Comparison of ENCODE assay signal across 23 mouse cellular contexts in the genomic region with DNA sequence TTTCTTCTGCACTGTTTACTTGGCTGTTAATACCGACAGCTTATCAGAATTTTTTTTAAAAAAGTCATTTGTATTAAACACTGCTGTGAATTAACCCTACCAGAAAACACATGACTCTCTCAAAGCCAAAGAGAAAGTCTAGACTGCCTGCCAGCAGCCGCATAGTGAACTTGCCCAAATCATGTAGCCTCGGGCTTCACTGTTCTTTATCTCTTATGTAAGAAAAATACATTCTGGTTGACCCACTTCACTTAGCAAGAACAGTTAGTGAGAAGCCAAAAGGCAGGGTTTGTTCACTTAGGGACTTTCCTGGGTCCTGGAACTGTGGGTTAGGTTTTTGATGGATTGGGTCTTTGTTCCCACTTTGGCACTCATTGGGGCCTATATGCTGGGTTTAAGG. TPM values are rescaled to one million over a fixed set of nuclear protein-coding genes. Genes with fewer than 3 reads are reported as not detected.
"Had no signal": no experiment of that assay in that cellular context is flagged by ENCODE, and none has a peak within 500 bp of the region (broad histone marks: within the 10 kb centered on the region; RNA-seq: fewer than 3 reads in every experiment).

No protein-coding gene starts in this region.

- H3K9ac ChIP-seq: liver, embryonic 14.5 days; lung, embryonic 14.5 days; midbrain, embryonic 12.5 days; midbrain, embryonic 15.5 days; neural tube, embryonic 12.5 days; stomach, embryonic 15.5 days had no signal

- H3K27me3 ChIP-seq: midbrain, embryonic 12.5 days; midbrain, embryonic 15.5 days; neural tube, embryonic 12.5 days; stomach, embryonic 15.5 days had no signal

- ATAC-seq: midbrain, embryonic 15.5 days had no signal

- DNase-seq: lung, adult 18-20 months; lung, embryonic 14.5 days; lung, postnatal 10 days; lung, postnatal 4 days; retina, postnatal 1 day; right cerebral cortex, adult 18-20 months; right cerebral cortex, postnatal 25 days; right cerebral cortex, postnatal 4 days; spleen, adult 18-20 months; thymus, adult 2 months; thymus, postnatal 25 days had no signal

- H3K4me3 ChIP-seq: midbrain, embryonic 10.5 days; midbrain, embryonic 12.5 days; midbrain, embryonic 15.5 days; neural tube, embryonic 12.5 days; stomach, embryonic 15.5 days had no signal

- H3K27ac ChIP-seq: liver, embryonic 14.5 days; midbrain, embryonic 10.5 days; midbrain, embryonic 12.5 days; midbrain, embryonic 15.5 days; neural tube, embryonic 12.5 days; stomach, embryonic 15.5 days; stomach, postnatal 0 days had no signal

- H3K4me2 ChIP-seq: lung, embryonic 14.5 days; midbrain, embryonic 12.5 days; midbrain, embryonic 15.5 days; neural tube, embryonic 12.5 days; stomach, embryonic 15.5 days had no signal

- H3K4me1 ChIP-seq: midbrain, embryonic 15.5 days had no signal

- H3K36me3 ChIP-seq: midbrain, embryonic 10.5 days; midbrain, embryonic 12.5 days; midbrain, embryonic 15.5 days; neural tube, embryonic 12.5 days; stomach, embryonic 15.5 days had no signal

- H3K9me3 ChIP-seq: midbrain, embryonic 10.5 days; midbrain, embryonic 12.5 days; midbrain, embryonic 15.5 days; neural tube, embryonic 12.5 days; stomach, embryonic 15.5 days had no signal

RNA-seq across cellular contexts. Expression of gene Gm266, which starts 13.9 kb away (rescaled TPM):
- total RNA-seq: megakaryocyte, adult 5-6 weeks; megakaryocyte-erythroid progenitor cell, adult 5-6 weeks; monocyte, adult 5-6 weeks; neutrophil, adult 5-6 weeks had no signal

RNA-seq across cellular contexts. Expression of gene Tnfaip2, which starts 29.5 kb away (rescaled TPM):
- polyA plus RNA-seq: neural tube, embryonic 14.5 days had no signal

RNA-seq across cellular contexts. Expression of gene Exoc3l4, which starts 54.9 kb away (rescaled TPM):
- total RNA-seq: megakaryocyte-erythroid progenitor cell, adult 5-6 weeks; monocyte, adult 5-6 weeks; neutrophil, adult 5-6 weeks had no signal
